Mouse (Mus musculus): ENCODE data around the gene Naf1. TPM values are rescaled to one million over a fixed set of nuclear protein-coding genes. Genes with fewer than 3 reads are reported as not detected.

The Naf1 gene
- total RNA-seq (2023), result 1 to 10 TPM; 7.6 to 8.7 TPM

DNA sequence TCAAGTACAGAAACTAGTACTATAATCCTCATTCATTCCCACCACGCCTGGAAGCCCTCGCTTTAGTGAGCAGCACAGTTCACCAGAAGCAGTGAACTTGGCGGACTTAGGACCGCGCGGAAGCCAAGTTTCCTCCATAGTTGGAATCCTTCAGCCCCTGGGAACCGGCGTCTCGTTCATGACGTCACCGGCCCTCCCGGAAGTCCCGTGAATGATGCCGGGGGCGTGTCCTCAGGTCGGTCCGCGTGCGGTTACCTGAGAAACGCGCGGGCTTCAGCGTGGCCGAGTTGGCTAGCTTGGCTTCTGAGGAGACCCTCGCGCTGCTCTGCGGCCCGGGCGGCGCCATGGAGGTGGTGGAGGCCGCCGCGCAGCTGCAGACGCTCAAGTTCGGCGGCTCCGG lies at the start of gene Naf1:
TSS of gene Naf1 (plus strand) at position 195 of the 400 bp plus-strand sequence.

Other genes starting within 250 kb of the Naf1 start
- not detected for gene Npy5r, start 172.1 kb upstream of the Naf1 start, total RNA-seq (2023)
- gene Npy1r, start 163.0 kb upstream of the Naf1 start, total RNA-seq (2023), result not detected

Measured in T-cell, adult 66 days (primary cell).